Mouse (Mus musculus) kidney, embryonic 15.5 days (tissue): ENCODE results near the gene Ctdsp2. TPM values are rescaled to one million over a fixed set of nuclear protein-coding genes. Genes with fewer than 3 reads are reported as not detected.
A peak's percentile ranks its signal among the peaks of the same experiment; 100 is the strongest.

ENCODE experiments used
- ATAC-seq: fragments of 200-750 bp; cut with Nextera tagmentation; replicated peaks from 2 replicates; pipeline ENCODE4 v1.8.0; 2017; ENCODE audit warnings: moderate TSS enrichment; ENCODE audit not compliant: low FRiP score
- H3K27ac ChIP-seq: fragments of 300-500 bp; sonication (generic); 2 replicates; pipeline ENCODE4 v1.5.1; 2015; ENCODE audit warnings: mild to moderate bottlenecking, inconsistent platforms
- H3K27me3 ChIP-seq: fragments of 300-500 bp; sonication (generic); 2 replicates; pipeline ENCODE4 v1.6.1; 2015; ENCODE audit warnings: inconsistent platforms
- H3K36me3 ChIP-seq: fragments of 300-500 bp; sonication (generic); 2 replicates; pipeline ENCODE4 v1.6.1; 2015; ENCODE audit warnings: inconsistent platforms
- H3K4me1 ChIP-seq: fragments of 300-500 bp; sonication (generic); 2 replicates; pipeline ENCODE4 v1.6.1; 2015; ENCODE audit warnings: inconsistent platforms
- H3K4me2 ChIP-seq: fragments of 300-500 bp; sonication (generic); 2 replicates; pipeline ENCODE4 v1.6.1; 2015; ENCODE audit warnings: moderate library complexity, mild to moderate bottlenecking, inconsistent platforms
- H3K4me3 ChIP-seq: fragments of 300-500 bp; sonication (generic); replicated peaks from 2 replicates; pipeline ENCODE4 v1.5.1; 2015; ENCODE audit warnings: mild to moderate bottlenecking, inconsistent platforms
- H3K9ac ChIP-seq: fragments of 300-500 bp; sonication (generic); 2 replicates; pipeline ENCODE4 v1.6.1; 2015; ENCODE audit warnings: mild to moderate bottlenecking, inconsistent platforms
- H3K9me3 ChIP-seq: fragments of 300-500 bp; sonication (generic); replicated peaks from 2 replicates; pipeline ENCODE4 v1.6.1; 2016; ENCODE audit warnings: inconsistent platforms
- WGBS: fragments of 180-500 bp; shearing (Covaris S2); methylation state at CpG from one replicate; pipeline ENCODE4 v1.1.7; 2015; ENCODE audit warnings: mixed read lengths; 5-methylcytosine and 5-hydroxymethylcytosine counted together
- polyA plus RNA-seq: library from polyadenylated mRNA; unstranded; fragments of >200 nt; fragmentation: Nextera tagmentation; extraction: Ambion mirVana; gene quantifications from 2 replicates; pipeline ENCODE4 v1.2.1, GENCODE M21; 2015

Ctdsp2 gene
- polyA plus RNA-seq, 1 experiment from 2014 or later, result 73.2 TPM

DNA sequence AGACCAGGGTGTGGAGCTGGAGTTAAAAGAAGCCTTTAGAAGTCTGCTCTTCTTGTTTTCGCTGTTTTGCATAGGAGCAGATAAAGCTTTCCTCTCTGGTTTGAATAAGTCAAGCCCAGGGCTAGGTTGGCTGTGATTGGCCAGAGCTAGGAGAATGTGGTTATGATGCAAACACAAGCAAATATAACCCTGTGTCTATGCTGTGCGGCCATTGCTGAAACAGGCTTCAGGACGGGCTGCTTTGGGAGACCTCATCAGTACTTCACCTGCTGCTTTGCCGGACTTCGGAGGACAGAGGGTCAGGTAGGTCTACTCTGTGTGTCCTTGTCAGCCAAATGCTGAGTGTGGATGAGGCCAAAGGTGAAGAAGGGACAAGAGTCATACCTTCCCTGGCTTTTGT is 22.0 kb downstream of the Ctdsp2 start, which contains the start of gene Avil:
TSS of gene Avil (plus strand) at position 181 of the 400 bp plus-strand sequence.
- Histone ChIP-seq H3K27ac (no peak within 1 kb of the TSS), H3K4me1 (peaks cover 4% of the 10 kb centered on the region; the same call in 1 of the 2 replicates), H3K27me3 (no peaks in the 10 kb centered on the region), H3K9ac (no peak within 1 kb of the TSS), H3K36me3 (peaks cover 45% of the 10 kb centered on the region), H3K4me2 (no peak within 1 kb of the TSS), H3K4me3 (no peak within 1 kb of the TSS), H3K9me3 (no peaks in the 10 kb centered on the region)
- WGBS, result 89% methylated on average over 5 of the region's 5 CpGs
- ATAC-seq, result 0 out of 2 replicates have a peak, but pooled peaks have one; percentile 34

DNA sequence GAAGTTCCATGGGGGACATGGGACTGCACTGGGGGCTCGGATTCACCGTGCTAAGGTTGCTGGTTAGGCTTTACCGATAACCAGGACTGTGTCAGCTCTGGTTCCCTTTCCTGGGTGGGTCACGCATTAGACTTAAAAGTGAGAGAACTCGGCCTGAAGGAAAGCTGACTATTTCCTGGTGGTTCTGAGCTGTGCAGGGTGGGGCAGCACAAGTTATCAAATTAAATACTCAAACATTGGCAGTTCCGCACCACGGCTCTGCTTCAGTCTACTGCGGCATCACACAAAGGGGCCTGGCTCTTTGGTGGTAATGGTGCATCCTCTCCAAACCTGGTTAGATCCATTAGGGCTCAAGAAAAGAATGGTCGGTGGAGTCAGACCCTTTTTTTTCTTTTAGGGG is 22.8 kb downstream of the Ctdsp2 start:
- Histone ChIP-seq H3K27me3 (no peaks in the 10 kb centered on the region), H3K4me1 (peaks cover 4% of the 10 kb centered on the region; the same call in 1 of the 2 replicates), H3K4me3 (no peak overlapping the region), H3K9ac (no peak overlapping the region), H3K36me3 (peaks cover 37% of the 10 kb centered on the region), H3K9me3 (no peaks in the 10 kb centered on the region), H3K4me2 (no peak overlapping the region), H3K27ac (no peak overlapping the region)
- WGBS, result 80% methylated on average over 9 of the region's 9 CpGs
- no peak for ATAC-seq

DNA sequence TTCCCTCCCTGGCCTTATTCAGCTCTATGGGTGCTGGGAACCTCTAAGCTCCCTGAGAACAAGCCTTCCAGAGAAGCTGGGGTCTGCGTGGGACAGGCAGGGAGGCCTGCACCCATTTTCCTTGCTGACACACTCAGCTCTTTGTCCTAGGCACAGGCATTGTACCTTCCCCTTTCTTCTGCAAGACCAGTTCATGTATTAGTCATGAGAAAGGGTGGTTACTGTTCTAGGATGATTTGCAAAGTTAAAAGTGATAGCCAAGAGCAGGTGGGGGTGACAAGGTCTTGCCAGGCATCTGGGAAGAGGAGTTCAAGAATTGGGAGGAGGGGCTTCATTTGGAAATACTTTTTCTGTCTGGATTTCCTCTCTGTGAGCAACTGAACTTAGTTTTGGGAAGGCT is 23.5 kb downstream of the Ctdsp2 start:
- H3K9ac ChIP-seq, result no peak overlapping the region
- H3K27ac ChIP-seq, result no peak overlapping the region
- WGBS, result 83% methylated on average over 1 of the region's 1 CpGs
- ATAC-seq, result no peak
- peaks cover 4% of the 10 kb centered on the region; the same call in 1 of the 2 replicates for H3K4me1 ChIP-seq
- H3K4me2 ChIP-seq, result no peak overlapping the region
- no peak overlapping the region for H3K4me3 ChIP-seq
- no peaks in the 10 kb centered on the region for H3K9me3 ChIP-seq
- peaks cover 36% of the 10 kb centered on the region for H3K36me3 ChIP-seq
- H3K27me3 ChIP-seq, result no peaks in the 10 kb centered on the region

DNA sequence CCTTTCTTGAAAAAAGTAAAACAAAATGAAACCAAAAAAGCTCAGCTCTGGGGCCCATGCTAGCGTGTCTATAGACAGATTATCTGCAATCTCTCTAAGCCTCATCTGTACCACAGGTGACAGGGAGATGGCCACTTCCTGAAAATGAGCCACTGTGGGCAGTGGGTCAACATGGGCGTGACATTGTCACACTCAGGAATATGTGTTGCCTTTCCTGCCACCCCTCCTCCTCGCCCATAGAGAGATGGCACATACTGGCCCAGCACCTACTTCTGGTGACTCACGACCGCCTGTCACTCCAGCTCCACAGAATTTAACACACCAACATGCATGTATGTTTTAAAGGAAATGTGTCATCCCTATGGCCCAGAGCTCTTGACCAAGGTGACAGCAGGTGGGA is 24.2 kb downstream of the Ctdsp2 start:
- no peak for ATAC-seq
- H3K36me3 ChIP-seq, result peaks cover 29% of the 10 kb centered on the region
- 88% methylated on average over 5 of the region's 5 CpGs for WGBS

DNA sequence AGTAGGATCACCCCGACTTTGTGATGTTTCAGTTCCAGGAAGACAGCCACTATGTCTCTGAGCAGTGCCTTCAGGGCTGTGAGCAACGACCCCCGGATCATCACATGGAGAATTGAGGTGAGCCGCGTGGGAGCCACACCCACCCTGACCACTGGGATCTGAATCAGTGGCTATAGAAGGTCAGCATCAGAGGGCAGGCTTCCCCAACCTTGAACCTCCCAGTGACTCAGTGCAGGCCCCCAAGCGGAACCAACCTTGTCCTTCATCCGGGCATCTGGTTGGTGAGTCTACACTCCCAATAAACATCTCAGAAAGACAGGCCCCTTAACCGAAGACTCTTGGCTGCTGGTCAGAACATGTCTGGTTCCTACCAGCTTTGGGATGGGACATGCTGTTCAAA is 24.8 kb downstream of the Ctdsp2 start:
- Histone ChIP-seq H3K4me2 (no peak overlapping the region), H3K4me3 (no peak overlapping the region), H3K9ac (no peak overlapping the region), H3K9me3 (no peaks in the 10 kb centered on the region), H3K27ac (0 out of 2 replicates have a peak overlapping the region, but pooled peaks have one; percentile 15), H3K36me3 (peaks cover 24% of the 10 kb centered on the region), H3K4me1 (no peaks in the 10 kb centered on the region), H3K27me3 (no peaks in the 10 kb centered on the region)
- ATAC-seq, result no peak
- WGBS, result 84% methylated on average over 8 of the region's 8 CpGs

More for the DNA sequence above, 24.2 kb downstream of the Ctdsp2 start:
- Histone ChIP-seq H3K4me2 (no peak overlapping the region), H3K9ac (no peak overlapping the region), H3K4me3 (no peak overlapping the region), H3K4me1 (no peaks in the 10 kb centered on the region; the same call in 1 of the 2 replicates), H3K27me3 (no peaks in the 10 kb centered on the region), H3K9me3 (no peaks in the 10 kb centered on the region), H3K27ac (no peak overlapping the region)

DNA sequence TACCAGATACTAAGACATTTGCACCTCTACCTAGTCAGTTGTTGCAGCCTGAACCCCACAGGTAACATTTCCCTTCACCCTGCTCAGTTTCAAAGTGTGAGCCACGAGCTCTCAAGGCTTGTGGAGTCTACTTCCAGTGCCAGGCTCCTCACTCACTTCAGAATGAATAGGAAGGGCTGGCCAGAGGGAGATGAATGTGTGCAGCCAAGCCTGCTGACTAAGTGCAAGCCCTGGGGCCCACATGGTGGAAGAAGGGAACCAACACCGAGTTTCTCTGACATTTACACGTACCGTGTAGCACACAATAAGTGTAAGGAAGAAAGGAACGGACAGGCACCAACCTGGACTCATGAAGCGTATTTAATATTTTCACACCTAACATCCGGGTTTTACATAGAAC is 25.3 kb downstream of the Ctdsp2 start:
- Histone ChIP-seq H3K4me2 (no peak overlapping the region), H3K9ac (no peak overlapping the region), H3K4me3 (no peak overlapping the region), H3K4me1 (no peaks in the 10 kb centered on the region), H3K36me3 (peaks cover 19% of the 10 kb centered on the region), H3K27me3 (no peaks in the 10 kb centered on the region), H3K9me3 (no peaks in the 10 kb centered on the region), H3K27ac (0 out of 2 replicates have a peak overlapping the region, but pooled peaks have one; percentile 15)
- ATAC-seq, result no peak
- 76% methylated on average over 7 of the region's 7 CpGs for WGBS

DNA sequence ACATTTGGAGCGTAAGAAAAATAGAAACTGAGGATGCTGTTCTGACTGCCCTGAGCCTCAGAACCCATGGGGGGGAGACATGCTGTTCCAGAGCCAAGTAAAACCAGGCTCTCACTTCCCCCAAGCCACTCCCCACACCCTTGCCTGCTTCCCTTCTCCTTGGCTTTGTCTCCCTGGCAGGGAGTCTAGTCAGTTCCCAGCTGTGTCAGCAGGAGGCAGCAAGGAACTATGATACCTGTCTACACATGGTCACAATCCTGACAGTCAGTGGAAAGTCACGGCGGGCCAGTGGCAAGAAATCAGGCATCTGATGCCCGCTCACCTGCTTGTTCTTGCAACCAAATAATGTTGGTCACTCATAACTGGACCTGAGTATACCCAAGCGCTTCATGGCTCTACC is 38.0 kb downstream of the Ctdsp2 start:
- ATAC-seq, result 0 out of 2 replicates have a peak, but pooled peaks have one; percentile 45
- no peaks in the 10 kb centered on the region for H3K36me3 ChIP-seq
- 65% methylated on average over 5 of the region's 5 CpGs for WGBS

DNA sequence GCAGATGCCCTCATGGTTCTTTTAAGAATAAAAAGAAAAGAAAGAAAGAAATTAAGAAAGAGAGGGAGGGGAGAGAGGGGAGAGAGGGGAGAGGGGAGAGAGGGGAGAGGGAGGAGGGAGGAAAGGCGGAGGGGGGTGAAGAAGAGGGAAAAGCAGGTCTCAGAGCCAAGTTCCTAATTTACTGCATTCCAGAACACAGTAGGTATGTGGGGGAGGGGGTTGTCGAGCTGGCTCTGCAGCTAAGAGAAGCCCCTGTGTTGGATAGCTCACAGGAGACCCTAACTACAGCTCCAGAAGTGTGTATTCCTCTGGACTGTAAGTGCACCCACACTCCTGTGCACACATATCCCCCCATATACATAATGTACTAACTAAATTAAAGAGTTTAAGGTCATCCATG is 38.6 kb downstream of the Ctdsp2 start:
- H3K36me3 ChIP-seq, result peaks cover 5% of the 10 kb centered on the region; the same call in 1 of the 2 replicates
- H3K9ac ChIP-seq, result no peak overlapping the region
- no peak overlapping the region for H3K4me2 ChIP-seq
- no peak for ATAC-seq
- no peak overlapping the region for H3K4me3 ChIP-seq
- no peaks in the 10 kb centered on the region for H3K9me3 ChIP-seq
- no peaks in the 10 kb centered on the region for H3K4me1 ChIP-seq
- 8% methylated on average over 2 of the region's 2 CpGs for WGBS
- H3K27ac ChIP-seq, result no peak overlapping the region
- no peaks in the 10 kb centered on the region for H3K27me3 ChIP-seq

More for the DNA sequence above, 38.0 kb downstream of the Ctdsp2 start:
- Histone ChIP-seq H3K4me2 (no peak overlapping the region), H3K4me3 (no peak overlapping the region), H3K27me3 (no peaks in the 10 kb centered on the region), H3K4me1 (no peaks in the 10 kb centered on the region), H3K9me3 (no peaks in the 10 kb centered on the region), H3K27ac (no peak overlapping the region), H3K9ac (no peak overlapping the region)

DNA sequence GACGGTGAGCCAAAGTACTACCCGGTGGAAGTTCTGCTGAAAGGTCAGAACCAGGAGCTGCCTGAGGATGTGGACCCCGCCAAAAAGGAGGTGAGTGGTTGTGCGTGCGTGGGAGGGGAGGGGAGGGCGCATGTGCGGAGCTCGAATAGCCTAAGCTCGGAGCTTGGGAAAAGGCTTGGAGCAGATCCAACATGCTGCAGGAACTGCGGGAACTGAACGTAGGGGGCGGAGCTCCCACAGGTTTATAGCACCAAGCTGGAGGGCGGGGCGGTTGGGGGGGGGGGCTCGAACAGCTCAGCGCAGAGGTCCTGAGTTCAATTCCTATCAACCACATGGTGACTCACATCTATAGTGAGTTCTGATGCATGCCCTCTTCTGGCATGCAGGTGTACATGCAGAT is 39.9 kb downstream of the Ctdsp2 start:
- whole genome bisulfite sequencing, result 66% methylated on average over 16 of the region's 16 CpGs
- Histone ChIP-seq H3K9me3 (no peaks in the 10 kb centered on the region), H3K4me1 (no peaks in the 10 kb centered on the region), H3K9ac (no peak overlapping the region), H3K4me3 (no peak overlapping the region), H3K27me3 (no peaks in the 10 kb centered on the region), H3K36me3 (peaks cover 17% of the 10 kb centered on the region), H3K4me2 (no peak overlapping the region), H3K27ac (no peak overlapping the region)
- no peak for ATAC-seq

DNA sequence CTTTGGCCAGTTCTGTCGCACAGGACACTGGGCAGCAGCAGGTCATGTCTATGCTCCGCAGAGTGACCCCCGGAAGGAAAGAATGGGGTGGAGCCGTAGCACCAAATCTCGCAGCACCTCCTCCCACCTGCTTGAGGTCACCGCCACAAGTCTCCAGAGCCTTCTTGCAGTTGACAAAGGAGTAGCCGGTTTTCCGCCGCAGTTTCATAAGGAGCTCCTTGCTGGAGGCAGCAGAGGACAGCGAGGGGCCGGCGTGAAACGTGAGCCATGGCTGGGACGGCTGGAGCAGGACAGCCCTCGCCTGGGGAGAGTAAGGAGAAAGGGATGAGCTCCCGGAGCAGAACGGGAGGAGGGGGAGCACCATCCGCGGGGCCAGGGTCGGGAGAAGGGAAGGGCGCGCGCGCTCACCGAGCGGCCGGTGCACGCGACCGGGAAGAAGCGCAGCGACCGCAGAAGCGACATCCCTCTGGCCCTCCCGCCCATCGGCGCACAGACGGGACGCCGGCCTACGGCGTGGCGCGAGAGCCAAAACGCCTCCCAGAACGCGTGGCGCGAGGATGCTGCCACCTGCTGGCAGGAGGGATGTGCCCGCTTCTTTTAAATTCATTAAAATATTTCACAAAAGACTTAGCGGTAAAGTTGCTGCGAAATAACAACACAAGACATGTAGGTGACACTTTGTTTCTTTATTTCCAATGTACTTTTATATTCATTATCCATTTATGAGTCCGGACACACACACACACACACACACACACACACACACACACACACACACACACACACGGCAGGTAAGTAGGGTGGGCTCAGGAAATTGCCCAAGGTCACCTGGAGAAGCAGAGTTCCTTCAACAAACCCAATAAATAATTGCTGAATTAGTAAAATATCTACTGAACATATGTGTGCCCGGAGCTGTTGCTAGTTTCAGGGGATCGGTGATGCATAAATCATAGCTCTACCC is 52.1 kb downstream of the Ctdsp2 start, which contains the start of gene Tsfm:
TSS of gene Tsfm (minus strand) at position 505 of the 961 bp plus-strand sequence.
- Histone ChIP-seq H3K4me3 (peak within 1 kb of the TSS; percentile 95), H3K4me2 (peak within 1 kb of the TSS; percentile 85), H3K27me3 (no peaks in the 10 kb centered on the region), H3K27ac (peak within 1 kb of the TSS; percentile 89), H3K9ac (peak within 1 kb of the TSS; percentile 89), H3K36me3 (peaks cover 39% of the 10 kb centered on the region), H3K4me1 (peaks cover 15% of the 10 kb centered on the region), H3K9me3 (no peaks in the 10 kb centered on the region)
- ATAC-seq, result peak; percentile 90
- 5% methylated on average over 56 of the region's 56 CpGs for WGBS

DNA sequence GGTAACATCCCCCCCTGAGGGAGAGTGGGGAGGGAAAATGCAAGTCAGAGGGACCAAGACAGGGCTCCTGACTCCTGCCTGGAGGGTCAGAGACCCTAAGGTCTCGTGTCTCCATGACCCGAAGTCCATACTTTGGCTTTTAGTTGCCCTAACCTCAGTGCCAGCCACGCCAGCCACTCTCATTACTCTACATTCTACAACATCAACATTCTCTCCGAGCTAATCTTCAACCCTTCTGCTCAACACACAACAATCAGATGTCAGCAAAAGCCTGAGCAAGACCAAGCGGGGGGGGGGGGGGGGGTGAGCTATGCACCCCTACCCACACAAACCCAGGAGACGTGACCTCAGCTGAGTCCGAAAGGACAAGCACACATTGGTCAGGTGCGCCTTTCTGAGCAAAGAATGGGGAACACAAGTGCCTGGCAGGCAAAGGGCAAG is 54.8 kb downstream of the Ctdsp2 start:
- ATAC-seq, result 0 out of 2 replicates have a peak, but pooled peaks have one; percentile 30
- Histone ChIP-seq H3K9me3 (no peaks in the 10 kb centered on the region), H3K4me1 (peaks cover 15% of the 10 kb centered on the region), H3K36me3 (peaks cover 12% of the 10 kb centered on the region), H3K27me3 (no peaks in the 10 kb centered on the region), H3K4me2 (no peak overlapping the region), H3K27ac (0 out of 2 replicates have a peak overlapping the region, but pooled peaks have one; percentile 9), H3K4me3 (no peak overlapping the region), H3K9ac (no peak overlapping the region)
- 88% methylated on average over 8 of the region's 8 CpGs for WGBS

DNA sequence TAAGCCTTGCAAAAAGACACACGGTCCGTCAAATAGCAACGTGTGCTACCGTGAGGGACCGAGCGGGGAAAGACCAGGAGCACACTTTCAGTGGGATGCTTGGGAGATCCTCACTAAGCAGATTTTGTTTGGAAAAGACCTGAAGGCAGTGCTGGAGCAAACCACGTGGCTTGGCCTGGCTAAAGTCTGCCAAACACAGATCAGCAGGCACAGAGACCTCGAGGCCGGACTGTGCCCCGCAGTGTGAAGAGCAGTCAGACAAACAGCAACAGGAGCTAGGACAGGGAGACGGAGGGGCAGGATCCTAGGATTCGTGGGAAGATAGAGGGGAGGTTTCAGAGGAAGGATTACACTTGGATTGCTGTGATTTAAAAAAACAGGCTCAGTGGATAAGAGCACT is 57.8 kb downstream of the Ctdsp2 start:
- Histone ChIP-seq H3K9ac (no peak overlapping the region), H3K4me1 (peaks cover 6% of the 10 kb centered on the region; the same call in 1 of the 2 replicates), H3K9me3 (no peaks in the 10 kb centered on the region), H3K27me3 (peaks cover 14% of the 10 kb centered on the region), H3K36me3 (no peaks in the 10 kb centered on the region), H3K27ac (no peak overlapping the region), H3K4me2 (no peak overlapping the region), H3K4me3 (no peak overlapping the region)
- no peak for ATAC-seq
- WGBS, result 84% methylated on average over 12 of the region's 12 CpGs
